In genomic region chr4:127970018-127970421, GRCm38 (mm10) we compare ENCODE assay signal across 11 mouse cellular contexts. TPM values are rescaled to one million over a fixed set of nuclear protein-coding genes. Genes with fewer than 3 reads are reported as not detected.
DNase-seq lines count a peak whose midpoint lies in the region; ATAC-seq and TF ChIP-seq lines count a peak whose summit lies in the region.
"Had no signal": no experiment of that assay in that cellular context is flagged by ENCODE, and none has a peak within 500 bp of the region (broad histone marks: within the 10 kb centered on the region; RNA-seq: fewer than 3 reads in every experiment).

No protein-coding gene starts in this region.

- H3K27ac ChIP-seq in cerebellum, adult 2 months (ENCODE audit: insufficient read depth, low read length): no peak overlapping the region
- H3K27ac ChIP-seq in layer of hippocampus, adult 2 months: no peak overlapping the region
- H3K27ac ChIP-seq: hindbrain, embryonic 15.5 days; stomach, embryonic 15.5 days had no signal

- no peaks in the 10 kb centered on the region for H3K27me3 ChIP-seq in cerebellum, adult 2 months (ENCODE audit: control insufficient read depth, insufficient read depth, low read length)

- DNase-seq in cerebellum, adult 2 months: no peak
- DNase-seq in cerebellum, adult 8-10 months: no peak
- no peak for DNase-seq in layer of hippocampus, adult 2 months (ENCODE audit: low spot score in 2 of 2)
- no peak for DNase-seq in layer of hippocampus, adult 9-10 months (ENCODE audit: low spot score)
- peak; percentile 52 for DNase-seq in adrenal gland, postnatal 25 days
- peak; percentile 81 for DNase-seq in kidney, postnatal 4 days
- DNase-seq in thymus, adult 18-20 months: no peak

- no peak overlapping the region for H3K4me3 ChIP-seq in cerebellum, adult 2 months (replicated peaks; ENCODE audit: insufficient read depth, low read depth, low read length)
- no peak overlapping the region for H3K4me3 ChIP-seq in layer of hippocampus, adult 2 months
- H3K4me3 ChIP-seq: hindbrain, embryonic 15.5 days; megakaryocyte, embryonic 14.5 days; stomach, embryonic 15.5 days had no signal

- 39% methylated on average over 7 of the region's 7 CpGs for WGBS in cerebellum, adult 2 months

- ATAC-seq in activated CD4-positive, CD25-positive, alpha-beta regulatory T cell, adult 4 months: no peak

- TF ChIP-seq POLR2A in cerebellum, adult 2 months (IDR thresholded peaks at IDR 0.05; ENCODE audit: borderline replicate concordance, insufficient read depth, low read length): no peak

- H3K4me1 ChIP-seq in cerebellum, adult 2 months (ENCODE audit: control insufficient read depth, insufficient read depth, low read length): peaks cover 10% of the 10 kb centered on the region
- H3K4me1 ChIP-seq: megakaryocyte, embryonic 14.5 days; stomach, embryonic 15.5 days had no signal

- peak; percentile 44 for TF ChIP-seq CTCF in cerebellum, adult 2 months (IDR thresholded peaks at IDR 0.05; ENCODE audit: borderline replicate concordance, insufficient read depth, low read depth, low read length)
- peak; percentile 77 for TF ChIP-seq CTCF in layer of hippocampus, adult 2 months (conservative IDR thresholded peaks at IDR 0.05)

RNA-seq across cellular contexts. Expression of gene CK137956, which starts 0.7 kb away (rescaled TPM):
- 0.57 and 0.80 TPM in 2 replicates for polyA plus RNA-seq in cerebellum, adult 2 months (2012; rRNA removed)
- under 1 TPM; 0.67 to 0.74 TPM for total RNA-seq in layer of hippocampus, adult 2 months (2021)
- not detected in 2 replicates for total RNA-seq in adrenal gland, postnatal 25 days (2021)
- not detected for polyA plus RNA-seq in activated CD4-positive, CD25-positive, alpha-beta regulatory T cell, adult 4 months (2017; shearing (Covaris generic))
- polyA plus RNA-seq: stomach, embryonic 15.5 days had no signal

RNA-seq across cellular contexts. Expression of gene Csmd2, which starts 17.6 kb away (rescaled TPM):
- 13.4 and 13.7 TPM in 2 replicates for polyA plus RNA-seq in cerebellum, adult 2 months (2012; rRNA removed)
- 10 to 100 TPM; 43.1 to 48.9 TPM for total RNA-seq in layer of hippocampus, adult 2 months (2021)
- 1.00 and 2.2 TPM in 2 replicates for total RNA-seq in adrenal gland, postnatal 25 days (2021)
- under 1 TPM in 1 of 2 experiments, not detected in 1; 0.12 TPM for polyA plus RNA-seq in activated CD4-positive, CD25-positive, alpha-beta regulatory T cell, adult 4 months (2017; shearing (Covaris generic))

Comparison
In these comparisons a context has a peak if more than half of its experiments do, and no peak if none do; other contexts are left out.
1. DNase-seq: peak in adrenal gland, postnatal 25 days (single experiment) and kidney, postnatal 4 days (2 of 2); none in cerebellum, adult 2 months (0 of 2), cerebellum, adult 8-10 months (single experiment), layer of hippocampus, adult 2 months (0 of 2), layer of hippocampus, adult 9-10 months (single experiment) and thymus, adult 18-20 months (0 of 2).
2. RNA of gene Csmd2, which starts 17.6 kb away (total RNA-seq): 43.1 to 48.9 TPM in layer of hippocampus, adult 2 months; 1.00 to 2.2 TPM in adrenal gland, postnatal 25 days; every median in the first group is over 10 times any median in the second.